ENCODE assay signal across 8 mouse cellular contexts in the genomic region with DNA sequence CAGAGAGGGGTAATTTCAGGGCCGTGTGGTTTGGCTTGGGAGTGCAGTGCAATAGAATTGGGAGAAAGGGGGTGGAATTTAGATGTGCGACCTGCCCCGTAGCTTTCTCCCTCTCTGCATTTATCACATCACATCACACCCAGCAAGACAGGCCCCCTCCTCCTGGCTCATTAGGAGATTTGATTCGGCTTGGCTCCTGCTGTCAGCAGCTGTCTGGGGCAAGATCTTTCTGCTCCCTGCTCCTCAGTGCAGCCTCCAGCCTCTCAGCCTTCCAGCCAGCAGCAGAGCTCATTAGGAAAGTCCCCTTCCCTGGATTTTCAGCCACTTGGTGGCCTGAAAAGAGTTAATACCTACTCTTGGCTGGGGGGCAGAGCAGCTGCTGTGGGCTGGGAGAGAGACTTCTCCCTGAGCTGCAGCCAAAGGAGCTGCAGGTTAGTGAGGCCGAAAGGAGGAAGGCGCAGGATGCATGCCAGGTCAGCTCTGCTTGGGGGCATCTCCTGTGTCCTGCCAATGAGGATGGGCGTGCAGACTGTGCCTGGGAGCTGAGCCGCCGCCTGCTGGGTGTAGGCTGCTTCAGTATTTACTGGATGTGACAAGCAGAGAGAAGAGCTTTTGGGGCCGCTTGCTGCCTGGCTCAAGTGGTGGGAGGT. TPM values are rescaled to one million over a fixed set of nuclear protein-coding genes. Genes with fewer than 3 reads are reported as not detected.
DNase-seq lines count a peak whose midpoint lies in the region; ATAC-seq and TF ChIP-seq lines count a peak whose summit lies in the region.

No protein-coding gene starts in this region.

- peaks cover 77% of the 10 kb centered on the region for H3K4me1 ChIP-seq in hindbrain, embryonic 14.5 days (replicated peaks; ENCODE audit: control insufficient read depth, insufficient read depth, low read length)
- peaks cover 50% of the 10 kb centered on the region for H3K4me1 ChIP-seq in midbrain, postnatal 0 days (ENCODE audit: insufficient read depth, low read length)

- peak overlapping the region; percentile 40 for H3K4me3 ChIP-seq in layer of hippocampus, adult 2 months
- H3K4me3 ChIP-seq in hindbrain, embryonic 14.5 days (replicated peaks; ENCODE audit: low read length) = peak overlapping the region; percentile 20
- peak overlapping the region; percentile 31 for H3K4me3 ChIP-seq in midbrain, postnatal 0 days (ENCODE audit: low read depth, low read length)

- H3K9ac ChIP-seq in hindbrain, embryonic 14.5 days = peak overlapping the region; percentile 51
- peak overlapping the region; percentile 51 for H3K9ac ChIP-seq in midbrain, postnatal 0 days (replicated peaks; ENCODE audit: low read length, poor library complexity, severe bottlenecking)

- DNase-seq in layer of hippocampus, adult 2 months (ENCODE audit: low spot score in 2 of 2) = no peak
- no peak for DNase-seq in layer of hippocampus, adult 9-11 months
- peak; percentile 62 for DNase-seq in embryo, embryonic 10 days (ENCODE audit: low spot score)
- DNase-seq in hindbrain, embryonic 14.5 days (ENCODE audit: low spot score) = peak; percentile 57
- DNase-seq in midbrain, postnatal 0 days (ENCODE audit: low spot score) = peak; percentile 84
- DNase-seq in thymus, postnatal 14 days = no peak
- no peak for DNase-seq in adrenal gland, adult 18-20 months (ENCODE audit: low spot score in 2 of 2)

- H3K27me3 ChIP-seq in hindbrain, embryonic 14.5 days (ENCODE audit: control insufficient read depth, insufficient read depth, low read length) = no peaks in the 10 kb centered on the region
- no peaks in the 10 kb centered on the region for H3K27me3 ChIP-seq in midbrain, postnatal 0 days (ENCODE audit: insufficient read depth, low read length)

- peak; percentile 76 for ATAC-seq in hindbrain, embryonic 14.5 days (ENCODE audit: low FRiP score)
- peak; percentile 75 for ATAC-seq in midbrain, postnatal 0 days (ENCODE audit: low FRiP score)
- ATAC-seq in monocyte, adult 5-6 weeks (replicated peaks; ENCODE audit: insufficient number of reproducible peaks, low FRiP score, low TSS enrichment, poor library complexity, severe bottlenecking) = no peak

- peak overlapping the region; percentile 48 for H3K4me2 ChIP-seq in hindbrain, embryonic 14.5 days (replicated peaks)
- H3K4me2 ChIP-seq in midbrain, postnatal 0 days (ENCODE audit: low read depth, low read length, poor library complexity, severe bottlenecking) = peak overlapping the region; percentile 54

- peak overlapping the region; percentile 79 for H3K27ac ChIP-seq in layer of hippocampus, adult 2 months
- peak overlapping the region; percentile 76 for H3K27ac ChIP-seq in hindbrain, embryonic 14.5 days
- peak overlapping the region; percentile 82 for H3K27ac ChIP-seq in midbrain, postnatal 0 days (ENCODE audit: low read depth, low read length)

- H3K36me3 ChIP-seq in hindbrain, embryonic 14.5 days (replicated peaks; ENCODE audit: control insufficient read depth, insufficient read depth) = no peaks in the 10 kb centered on the region
- no peaks in the 10 kb centered on the region for H3K36me3 ChIP-seq in midbrain, postnatal 0 days (ENCODE audit: insufficient read depth, low read length)

- no peaks in the 10 kb centered on the region for H3K9me3 ChIP-seq in hindbrain, embryonic 14.5 days (ENCODE audit: control insufficient read depth, low read length)
- no peaks in the 10 kb centered on the region for H3K9me3 ChIP-seq in midbrain, postnatal 0 days (ENCODE audit: low read length)

- TF ChIP-seq CTCF in layer of hippocampus, adult 2 months (conservative IDR thresholded peaks at IDR 0.05) = peak; percentile 70
- TF ChIP-seq CTCF in midbrain, postnatal 0 days (IDR thresholded peaks at IDR 0.05) = peak; percentile 60

- 4% methylated on average over 10 of the region's 10 CpGs for WGBS in hindbrain, embryonic 14.5 days
- 2% methylated on average over 10 of the region's 10 CpGs for WGBS in midbrain, postnatal 0 days

RNA-seq across cellular contexts. Expression of a gene that starts 12.4 kb away (rescaled TPM):
- total RNA-seq in layer of hippocampus, adult 2 months (2021) = 10 to 100 TPM; 74.0 to 75.2 TPM
- 16.4 and 19.7 TPM in 2 replicates for polyA plus RNA-seq in hindbrain, embryonic 14.5 days (2014; fragmentation: Nextera tagmentation; extraction: Ambion mirVana)
- total RNA-seq in midbrain, postnatal 0 days (2014; rRNA removed) = 40.7 and 68.0 TPM in 2 replicates
- polyA plus RNA-seq in midbrain, postnatal 0 days (2015; fragmentation: Nextera tagmentation; extraction: Ambion mirVana) = 31.1 and 32.1 TPM in 2 replicates
- not detected in 3 replicates for total RNA-seq in monocyte, adult 5-6 weeks (2017)
- not detected for total RNA-seq in adrenal gland, adult 18-20 months (2021)

Comparison
In these comparisons a context has a peak if more than half of its experiments do, and no peak if none do; other contexts are left out.
1. DNase-seq: peak in embryo, embryonic 10 days (single experiment), hindbrain, embryonic 14.5 days (single experiment) and midbrain, postnatal 0 days (single experiment); none in layer of hippocampus, adult 2 months (0 of 2), layer of hippocampus, adult 9-11 months (single experiment), thymus, postnatal 14 days (single experiment) and adrenal gland, adult 18-20 months (0 of 2).
2. RNA of a gene that starts 12.4 kb away (total RNA-seq): 74.0 to 75.2 TPM in layer of hippocampus, adult 2 months and 40.7 to 68.0 TPM in midbrain, postnatal 0 days; not detected in adrenal gland, adult 18-20 months and not detected in monocyte, adult 5-6 weeks; every median in the first group is over 10 times any median in the second.
3. Peak in every context shown above with its lines, with median percentiles within 50 percentile points of each other: H3K27ac ChIP-seq and H3K4me3 ChIP-seq.